Comparison of ENCODE assay signal across 8 mouse cellular contexts in the genomic region with DNA sequence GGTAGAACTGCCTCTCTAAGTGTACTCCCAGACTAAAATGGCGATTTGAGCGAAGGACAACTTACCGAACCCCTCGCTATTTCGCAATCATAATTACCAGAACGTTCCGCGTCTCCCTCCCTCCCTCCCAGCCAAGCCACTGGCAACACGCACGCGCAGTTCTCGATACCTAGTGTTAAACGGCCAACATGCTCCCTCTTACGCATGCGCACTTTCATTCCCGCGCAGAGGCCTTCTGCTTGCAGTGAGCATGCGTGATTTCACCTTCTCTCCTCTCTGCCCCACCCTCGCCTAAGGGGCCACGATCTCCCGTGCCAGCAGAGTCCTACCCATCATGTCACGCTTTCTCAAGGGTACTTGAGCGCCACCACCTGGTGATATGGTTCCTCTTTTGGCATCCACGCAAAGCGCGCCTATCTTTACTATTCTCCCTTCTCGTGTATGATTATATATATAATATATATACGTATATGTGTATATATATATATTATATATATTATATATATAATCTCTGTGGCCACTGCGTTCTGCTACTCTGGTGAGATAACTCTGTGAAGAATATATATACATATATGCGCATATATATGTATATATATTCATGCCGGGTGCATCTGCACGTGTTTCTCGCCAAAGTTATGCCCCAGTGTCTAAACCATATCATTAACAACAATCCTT. TPM values are rescaled to one million over a fixed set of nuclear protein-coding genes. Genes with fewer than 3 reads are reported as not detected.
A peak's percentile ranks its signal among the peaks of the same experiment; 100 is the strongest.
DNase-seq lines count a peak whose midpoint lies in the region; ATAC-seq and TF ChIP-seq lines count a peak whose summit lies in the region.

No protein-coding gene starts in this region.

- 1% methylated on average over 33 of the region's 33 CpGs for WGBS in cerebellum, adult 2 months
- 2% methylated on average over 33 of the region's 33 CpGs for WGBS in forebrain, postnatal 0 days
- under 1% methylated on average over 33 of the region's 33 CpGs for WGBS in lung, embryonic 15.5 days

- peak; percentile 23 for TF ChIP-seq RAD21 in MEL (IDR thresholded peaks at IDR 0.05; ENCODE audit: low read depth, low read length)

- H3K4me2 ChIP-seq in forebrain, postnatal 0 days (ENCODE audit: low read depth) = peak overlapping the region; percentile 63
- H3K4me2 ChIP-seq in lung, embryonic 15.5 days = peak overlapping the region; percentile 62

- ATAC-seq in forebrain, postnatal 0 days = peak; percentile 98
- ATAC-seq in lung, embryonic 15.5 days (ENCODE audit: borderline replicate concordance, extremely low read depth, low FRiP score, low TSS enrichment) = peak; percentile 96

- no peaks in the 10 kb centered on the region for H3K27me3 ChIP-seq in MEL (ENCODE audit: control insufficient read depth in 1 of 2, insufficient read depth in 2 of 2, low read length in 2 of 2)
- no peaks in the 10 kb centered on the region for H3K27me3 ChIP-seq in cerebellum, adult 2 months (ENCODE audit: control insufficient read depth, insufficient read depth, low read length)
- no peaks in the 10 kb centered on the region; the same call in 1 of the 2 replicates for H3K27me3 ChIP-seq in forebrain, postnatal 0 days (ENCODE audit: insufficient read depth, low read length)
- no peaks in the 10 kb centered on the region for H3K27me3 ChIP-seq in lung, embryonic 15.5 days

- peak overlapping the region; percentile 98 for H3K9ac ChIP-seq in MEL (ENCODE audit: control insufficient read depth, low read depth, low read length, poor library complexity, severe bottlenecking)
- H3K9ac ChIP-seq in forebrain, postnatal 0 days = peak overlapping the region; percentile 59
- H3K9ac ChIP-seq in lung, embryonic 15.5 days = peak overlapping the region; percentile 63

- peak in 1 of 2 experiments; percentile 60; a peak in 2 of 4 replicates for TF ChIP-seq POLR2A in MEL (IDR thresholded peaks at IDR 0.05; ENCODE audit: control insufficient read depth in 1 of 2, insufficient read depth in 1 of 2, low read depth in 1 of 2, low read length in 2 of 2, poor library complexity in 1 of 2)
- peak; percentile 86; the same call in 1 of the 2 replicates for TF ChIP-seq POLR2A in cerebellum, adult 2 months (IDR thresholded peaks at IDR 0.05; ENCODE audit: borderline replicate concordance, insufficient read depth, low read length)

- peak overlapping the region; percentile 73 to 99 for H3K4me3 ChIP-seq in MEL (ENCODE audit: control insufficient read depth in 1 of 2, insufficient read depth in 1 of 2, low read depth in 2 of 2, low read length in 2 of 2)
- peak overlapping the region; percentile 97 for H3K4me3 ChIP-seq in cerebellum, adult 2 months (replicated peaks; ENCODE audit: insufficient read depth, low read depth, low read length)
- peak overlapping the region; percentile 45 for H3K4me3 ChIP-seq in forebrain, postnatal 0 days (ENCODE audit: low read depth, low read length)
- peak overlapping the region; percentile 55 for H3K4me3 ChIP-seq in lung, embryonic 15.5 days

- no peaks in the 10 kb centered on the region for H3K9me3 ChIP-seq in MEL (replicated peaks; ENCODE audit: insufficient read depth, low read length)
- no peaks in the 10 kb centered on the region for H3K9me3 ChIP-seq in forebrain, postnatal 0 days (ENCODE audit: low read length)
- no peaks in the 10 kb centered on the region for H3K9me3 ChIP-seq in lung, embryonic 15.5 days

- H3K4me1 ChIP-seq in MEL (ENCODE audit: control insufficient read depth in 1 of 2, insufficient read depth in 2 of 2, low read length in 2 of 2) = peaks cover 2 to 6% of the 10 kb centered on the region in 2 experiments; a peak in 3 of 4 replicates
- no peaks in the 10 kb centered on the region for H3K4me1 ChIP-seq in cerebellum, adult 2 months (ENCODE audit: control insufficient read depth, insufficient read depth, low read length)
- peaks cover 6% of the 10 kb centered on the region for H3K4me1 ChIP-seq in forebrain, postnatal 0 days (ENCODE audit: insufficient read depth)
- H3K4me1 ChIP-seq in lung, embryonic 15.5 days = 0 out of 2 replicates have a peak, but pooled peaks cover 5% of the 10 kb centered on the region

- 0 out of 4 replicates have a peak, but pooled peaks of 1 of the 2 experiments have one; percentile 22 for TF ChIP-seq EP300 in MEL (IDR thresholded peaks at IDR 0.05; ENCODE audit: low read depth in 1 of 2, low read length in 2 of 2)

- H3K79me2 ChIP-seq in MEL (ENCODE audit: control insufficient read depth, insufficient read depth, low read length, poor library complexity) = peaks cover 15% of the 10 kb centered on the region

- DNase-seq in MEL (ENCODE audit: low read depth, low spot score) = peak; percentile 96
- peak; percentile 97 to 98 for DNase-seq in cerebellum, adult 2 months
- DNase-seq in forebrain, postnatal 0 days = peak; percentile 98
- DNase-seq in heart, postnatal 4 days = peak; percentile 97
- peak; percentile 94 to 99 for DNase-seq in layer of hippocampus, adult 8-10 months (ENCODE audit: low spot score in 2 of 2)
- DNase-seq in ovary, adult 18-20 months (ENCODE audit: low spot score) = peak; percentile 98
- DNase-seq in thymus, postnatal 0 days (ENCODE audit: low spot score) = peak; percentile 97

- peaks cover 0 to 17% of the 10 kb centered on the region in 2 experiments; a peak in 2 of 4 replicates for H3K36me3 ChIP-seq in MEL (ENCODE audit: control insufficient read depth in 1 of 2, insufficient read depth in 2 of 2, low read length in 2 of 2)
- no peaks in the 10 kb centered on the region for H3K36me3 ChIP-seq in forebrain, postnatal 0 days (ENCODE audit: insufficient read depth)
- H3K36me3 ChIP-seq in lung, embryonic 15.5 days = no peaks in the 10 kb centered on the region

- TF ChIP-seq CTCF in MEL (IDR thresholded peaks at IDR 0.05 in 2 of 3, conservative IDR thresholded peaks at IDR 0.05 in 1 of 3; ENCODE audit: control insufficient read depth in 1 of 3, insufficient read depth in 1 of 3, low read depth in 2 of 3, low read length in 3 of 3, poor library complexity in 1 of 3, severe bottlenecking in 1 of 3) = peak; percentile 29 to 51 (median 49); a peak in 5 of 6 replicates
- TF ChIP-seq CTCF in cerebellum, adult 2 months (IDR thresholded peaks at IDR 0.05; ENCODE audit: borderline replicate concordance, insufficient read depth, low read depth, low read length) = peak; percentile 66; the same call in 1 of the 2 replicates
- TF ChIP-seq CTCF in forebrain, postnatal 0 days (IDR thresholded peaks at IDR 0.05; ENCODE audit: low read depth) = peak; percentile 70

- peak overlapping the region; percentile 98 for H3K27ac ChIP-seq in MEL (ENCODE audit: control insufficient read depth, low read depth, low read length)
- H3K27ac ChIP-seq in cerebellum, adult 2 months (ENCODE audit: insufficient read depth, low read length) = peak overlapping the region; percentile 68; the same call in 1 of the 2 replicates
- H3K27ac ChIP-seq in forebrain, postnatal 0 days (ENCODE audit: low read depth, low read length) = peak overlapping the region; percentile 92
- H3K27ac ChIP-seq in lung, embryonic 15.5 days = peak overlapping the region; percentile 95

TF ChIP-seq in MEL, 35 proteins besides CTCF, POLR2A, EP300 and RAD21 (continues in another document):
- TF ChIP-seq BHLHE40 (IDR thresholded peaks at IDR 0.05; ENCODE audit: borderline replicate concordance, low read depth, low read length) (peak; percentile 61; the same call in 1 of the 2 replicates), ZMIZ1 (IDR thresholded peaks at IDR 0.05; ENCODE audit: low read depth, low read length) (peak; percentile 21; the same call in 1 of the 2 replicates), NELFE (IDR thresholded peaks at IDR 0.05; ENCODE audit: low read depth, low read length) (peak; percentile 60), MAZ (IDR thresholded peaks at IDR 0.05; ENCODE audit: low read depth, low read length) (no peak), MYC (IDR thresholded peaks at IDR 0.05; ENCODE audit: low read depth, low read length) (peak; percentile 86), KAT2A (conservative IDR thresholded peaks at IDR 0.05; ENCODE audit: low read depth, low read length) (no peak), GABPA (IDR thresholded peaks at IDR 0.05; ENCODE audit: low read depth, low read length) (no peak), GATA1 (IDR thresholded peaks at IDR 0.05; ENCODE audit: low read depth, low read length) (no peak), RCOR1 (IDR thresholded peaks at IDR 0.05; ENCODE audit: low read depth, low read length) (no peak), MAFK (IDR thresholded peaks at IDR 0.05; ENCODE audit: borderline replicate concordance, low read depth, low read length) (no peak), POLR2AphosphoS2 (IDR thresholded peaks at IDR 0.05; ENCODE audit: low read length) (no peak), ZKSCAN1 (IDR thresholded peaks at IDR 0.05; ENCODE audit: low read depth, low read length) (no peak), HCFC1 (IDR thresholded peaks at IDR 0.05; ENCODE audit: low read depth, low read length) (peak; percentile 45; the same call in 1 of the 2 replicates), E2F4 (IDR thresholded peaks at IDR 0.05; ENCODE audit: borderline replicate concordance, low read depth, low read length) (peak; percentile 91; the same call in 1 of the 2 replicates), MXI1 (IDR thresholded peaks at IDR 0.05; ENCODE audit: low read depth, low read length) (peak; percentile 59), MYB (IDR thresholded peaks at IDR 0.05; ENCODE audit: low read depth, low read length) (no peak), ZC3H11A (IDR thresholded peaks at IDR 0.05; ENCODE audit: low read depth, low read length) (peak; percentile 21; the same call in 1 of the 2 replicates), JUND (IDR thresholded peaks at IDR 0.05; ENCODE audit: low read depth, low read length) (no peak), TBP (IDR thresholded peaks at IDR 0.05; ENCODE audit: low read depth, low read length) (peak; percentile 47; the same call in 1 of the 2 replicates), MAX (IDR thresholded peaks at IDR 0.05; ENCODE audit: low read length) (0 out of 2 replicates have a peak, but pooled peaks have one; percentile 24), ZNF384 (IDR thresholded peaks at IDR 0.05; ENCODE audit: low read depth, low read length) (no peak), SMC3 (IDR thresholded peaks at IDR 0.05; ENCODE audit: low read depth, low read length) (peak; percentile 40)

RNA-seq across cellular contexts. Expression of a gene that starts 8.0 kb away (rescaled TPM):
- total RNA-seq in MEL (2012; rRNA removed) = not detected in 2 replicates
- polyA plus RNA-seq in MEL (2012; ENCODE audit: insufficient read depth in 1 of 2, insufficient read length in 2 of 2, low read depth in 1 of 2, low replicate concordance in 2 of 2, missing spikeins in 1 of 2) = not detected
- 0.10 and 0.13 TPM in 2 replicates for polyA plus RNA-seq in cerebellum, adult 2 months (2012; rRNA removed)
- not detected in 2 replicates for total RNA-seq in forebrain, postnatal 0 days (2014; rRNA removed)
- not detected in 2 replicates for polyA plus RNA-seq in forebrain, postnatal 0 days (2015; fragmentation: Nextera tagmentation; extraction: Ambion mirVana)
- not detected for total RNA-seq in heart, postnatal 4 days (2021)
- not detected for total RNA-seq in layer of hippocampus, adult 8-10 months (2022)
- polyA plus RNA-seq in lung, embryonic 15.5 days (2015; fragmentation: Nextera tagmentation; extraction: Ambion mirVana) = not detected in 2 replicates
- not detected in 2 replicates for polyA plus RNA-seq in thymus, postnatal 0 days (2015; fragmentation: Nextera tagmentation; extraction: Ambion mirVana)

Comparison
In these comparisons a context has a peak if more than half of its experiments do, and no peak if none do; other contexts are left out.
1. Peak in every context shown above with its lines: DNase-seq, ATAC-seq, H3K4me3 ChIP-seq and H3K27ac ChIP-seq.
2. H3K4me3 ChIP-seq: peak in every context shown above with its lines; median percentile 97 in cerebellum, adult 2 months; 86 in MEL; 55 in lung, embryonic 15.5 days; 45 in forebrain, postnatal 0 days.